Mouse (Mus musculus): Measurements from ENCODE around the gene Tpcn1.
"Not testable (repeated sequence)": the region's sequence is repeated elsewhere in the genome, so short reads cannot be mapped to it uniquely, and the experiment has no call there.

The Tpcn1 gene

GRCm38 (mm10) chr5:120512911-120513555 lies 75.4 kb downstream of the Tpcn1 start:
- DNase-seq (ENCODE audit: low spot score in 2 of 2) = no peak

- no peak for DNase-seq (ENCODE audit: low spot score in 2 of 2)
These were observed 76.7 kb downstream of the Tpcn1 start for GRCm38 (mm10) chr5:120511643-120512220.

GRCm38 (mm10) chr5:120510982-120511642 lies 77.4 kb downstream of the Tpcn1 start, which contains the start of gene Slc8b1:
TSS of gene Slc8b1 (plus strand) at chr5:120511168.
- peak; percentile 63 to 71 for DNase-seq (ENCODE audit: low spot score in 2 of 2)

GRCm38 (mm10) chr5:120507311-120507710 lies 81.2 kb downstream of the Tpcn1 start:
- no peak for DNase-seq (ENCODE audit: low spot score in 2 of 2)

GRCm38 (mm10) chr5:120506490-120506889 lies 82.0 kb downstream of the Tpcn1 start:
- DNase-seq (ENCODE audit: low spot score in 2 of 2) = no peak

- no peak for DNase-seq (ENCODE audit: low spot score in 2 of 2)
These were observed 82.7 kb downstream of the Tpcn1 start for GRCm38 (mm10) chr5:120505781-120506180.

- peak; percentile 60 to 65 for DNase-seq (ENCODE audit: low spot score in 2 of 2)
These were observed 83.1 kb downstream of the Tpcn1 start for GRCm38 (mm10) chr5:120505368-120505767.

- DNase-seq (ENCODE audit: low spot score in 2 of 2) = peak; percentile 40 to 59
These were observed 85.2 kb downstream of the Tpcn1 start, which contains the start of gene Plbd2 for GRCm38 (mm10) chr5:120503144-120503795. TSS of gene Plbd2 (minus strand) at chr5:120503625.

GRCm38 (mm10) chr5:120502675-120503143 lies 85.8 kb downstream of the Tpcn1 start:
- no peak for DNase-seq (ENCODE audit: low spot score in 2 of 2)

GRCm38 (mm10) chr5:120502147-120502621 lies 86.3 kb downstream of the Tpcn1 start:
- DNase-seq (ENCODE audit: low spot score in 2 of 2) = peak in 1 of 2 experiments; percentile 15

GRCm38 (mm10) chr5:120500609-120501008 lies 87.9 kb downstream of the Tpcn1 start:
- DNase-seq (ENCODE audit: low spot score in 2 of 2) = not testable (repeated sequence)

- DNase-seq (ENCODE audit: low spot score in 2 of 2) = no peak
These were observed 89.3 kb downstream of the Tpcn1 start for GRCm38 (mm10) chr5:120499202-120499601.

GRCm38 (mm10) chr5:120497071-120497470 lies 91.4 kb downstream of the Tpcn1 start:
- no peak for DNase-seq (ENCODE audit: low spot score in 2 of 2)

GRCm38 (mm10) chr5:120495703-120496226 lies 92.7 kb downstream of the Tpcn1 start:
- DNase-seq (ENCODE audit: low spot score in 2 of 2) = no peak

- DNase-seq (ENCODE audit: low spot score in 2 of 2) = no peak
These were observed 93.3 kb downstream of the Tpcn1 start for GRCm38 (mm10) chr5:120495064-120495702.

GRCm38 (mm10) chr5:120493873-120494395 lies 94.5 kb downstream of the Tpcn1 start:
- no peak for DNase-seq (ENCODE audit: low spot score in 2 of 2)

GRCm38 (mm10) chr5:120493440-120493839 lies 95.0 kb downstream of the Tpcn1 start:
- DNase-seq (ENCODE audit: low spot score in 2 of 2) = no peak

- DNase-seq (ENCODE audit: low spot score in 2 of 2) = peak in 1 of 2 experiments; percentile 37
These were observed 96.0 kb downstream of the Tpcn1 start for GRCm38 (mm10) chr5:120492437-120492836.

GRCm38 (mm10) chr5:120490679-120491192 lies 97.7 kb downstream of the Tpcn1 start:
- no peak for DNase-seq (ENCODE audit: low spot score in 2 of 2)

GRCm38 (mm10) chr5:120487844-120488243 lies 100.6 kb downstream of the Tpcn1 start:
- no peak for DNase-seq (ENCODE audit: low spot score in 2 of 2)

All from frontal cortex, postnatal 25 days (tissue).